Mouse (Mus musculus) heart, embryonic 16.5 days (tissue): ENCODE measurements at regions not wholly inside any gene's neighbourhood (a gene's known extent, or its start where the extent isn't known, plus 50 kb on each side); places are given as distances from the start of the nearest gene placed in this dataset.

Source experiments
- ATAC-seq: fragments of 200-750 bp; cut with Nextera tagmentation; replicated peaks from 2 replicates; pipeline ENCODE4 v1.8.0; 2017; ENCODE audit warnings: moderate number of reproducible peaks; ENCODE audit not compliant: insufficient read depth, low FRiP score; ENCODE audit errors: extremely low read depth
- H3K27ac ChIP-seq: fragments of 300-500 bp; sonication (generic); 2 replicates; pipeline ENCODE4 v1.5.1; 2014; ENCODE audit warnings: mild to moderate bottlenecking, low read length, control low read depth, moderate library complexity
- H3K27me3 ChIP-seq: fragments of 300-500 bp; sonication (generic); 2 replicates; pipeline ENCODE4 v1.6.1; 2014; ENCODE audit warnings: low read length, mixed read lengths; ENCODE audit not compliant: control insufficient read depth, insufficient read depth
- H3K36me3 ChIP-seq: fragments of 300-500 bp; sonication (generic); 2 replicates; pipeline ENCODE4 v1.6.1; 2014; ENCODE audit not compliant: control insufficient read depth, insufficient read depth
- H3K4me1 ChIP-seq: fragments of 300-500 bp; sonication (generic); 2 replicates; pipeline ENCODE4 v1.6.1; 2014; ENCODE audit warnings: low read length, mixed read lengths; ENCODE audit not compliant: control insufficient read depth, insufficient read depth
- H3K4me2 ChIP-seq: fragments of 300-500 bp; sonication (generic); 2 replicates; pipeline ENCODE4 v1.6.1; 2014; ENCODE audit warnings: low read depth, mild to moderate bottlenecking, control low read depth, low read length
- H3K4me3 ChIP-seq: fragments of 300-500 bp; sonication (generic); 2 replicates; pipeline ENCODE4 v1.5.1; 2014; ENCODE audit warnings: mild to moderate bottlenecking, control low read depth, low read length
- H3K9ac ChIP-seq: fragments of 300-500 bp; sonication (generic); 2 replicates; pipeline ENCODE4 v1.6.1; 2014; ENCODE audit warnings: low read length, control low read depth
- H3K9me3 ChIP-seq: fragments of 300-500 bp; sonication (generic); replicated peaks from 2 replicates; pipeline ENCODE4 v1.6.1; 2016; ENCODE audit warnings: low read length; ENCODE audit not compliant: control insufficient read depth
- WGBS: fragments of 180-500 bp; shearing (Covaris S2); extraction: QIAGEN DNeasy Blood & Tissue Kit; methylation state at CpG from one replicate; pipeline ENCODE4 v1.1.7; 2014; 5-methylcytosine and 5-hydroxymethylcytosine counted together

DNA sequence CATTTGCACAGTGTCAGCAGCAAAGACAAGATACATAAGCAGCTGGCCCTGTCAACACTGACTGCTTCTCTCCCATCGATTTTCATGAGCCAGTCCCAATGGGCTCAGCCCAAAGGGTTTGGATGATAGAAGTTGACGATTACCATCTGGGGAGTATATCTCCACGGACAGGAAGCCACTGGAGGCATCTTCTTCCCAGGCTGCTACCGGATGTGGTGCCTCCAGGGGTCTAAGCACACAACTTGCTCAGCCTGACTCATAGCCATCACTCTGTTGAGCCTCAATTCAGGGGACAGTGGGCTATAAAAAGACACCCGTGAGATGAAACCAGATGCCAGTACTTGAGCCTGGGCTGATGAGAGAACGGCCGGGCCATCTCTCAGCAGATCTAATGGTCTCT is 71.1 kb upstream of the Hif1a start:
- Histone ChIP-seq H3K4me1 (peaks cover 4% of the 10 kb centered on the region; the same call in 1 of the 2 replicates), H3K4me3 (no peak overlapping the region), H3K27me3 (no peaks in the 10 kb centered on the region), H3K9me3 (no peaks in the 10 kb centered on the region), H3K9ac (no peak overlapping the region), H3K27ac (no peak overlapping the region), H3K36me3 (no peaks in the 10 kb centered on the region), H3K4me2 (no peak overlapping the region)
- ATAC-seq = no peak
- 36% methylated on average over 7 of the region's 7 CpGs for WGBS

- no peak overlapping the region for H3K4me3 ChIP-seq
- H3K4me2 ChIP-seq = no peak overlapping the region
- no peaks in the 10 kb centered on the region for H3K36me3 ChIP-seq
- peaks cover 4% of the 10 kb centered on the region; the same call in 1 of the 2 replicates for H3K4me1 ChIP-seq
- H3K9me3 ChIP-seq = no peaks in the 10 kb centered on the region
- H3K27me3 ChIP-seq = no peaks in the 10 kb centered on the region
- H3K27ac ChIP-seq = no peak overlapping the region
- ATAC-seq = no peak
- 83% methylated on average over 10 of the region's 10 CpGs for WGBS
- no peak overlapping the region for H3K9ac ChIP-seq
Measured at GRCm38 (mm10) chr12:73830551-73831203, 70.5 kb upstream of the Hif1a start.

GRCm38 (mm10) chr12:73831204-73831595 is 70.0 kb upstream of the Hif1a start:
- Histone ChIP-seq H3K4me3 (no peak overlapping the region), H3K4me2 (no peak overlapping the region), H3K9ac (no peak overlapping the region), H3K36me3 (no peaks in the 10 kb centered on the region), H3K4me1 (peaks cover 4% of the 10 kb centered on the region; the same call in 1 of the 2 replicates), H3K27me3 (no peaks in the 10 kb centered on the region), H3K27ac (no peak overlapping the region), H3K9me3 (no peaks in the 10 kb centered on the region)
- no peak for ATAC-seq
- 73% methylated on average over 7 of the region's 7 CpGs for WGBS

DNA sequence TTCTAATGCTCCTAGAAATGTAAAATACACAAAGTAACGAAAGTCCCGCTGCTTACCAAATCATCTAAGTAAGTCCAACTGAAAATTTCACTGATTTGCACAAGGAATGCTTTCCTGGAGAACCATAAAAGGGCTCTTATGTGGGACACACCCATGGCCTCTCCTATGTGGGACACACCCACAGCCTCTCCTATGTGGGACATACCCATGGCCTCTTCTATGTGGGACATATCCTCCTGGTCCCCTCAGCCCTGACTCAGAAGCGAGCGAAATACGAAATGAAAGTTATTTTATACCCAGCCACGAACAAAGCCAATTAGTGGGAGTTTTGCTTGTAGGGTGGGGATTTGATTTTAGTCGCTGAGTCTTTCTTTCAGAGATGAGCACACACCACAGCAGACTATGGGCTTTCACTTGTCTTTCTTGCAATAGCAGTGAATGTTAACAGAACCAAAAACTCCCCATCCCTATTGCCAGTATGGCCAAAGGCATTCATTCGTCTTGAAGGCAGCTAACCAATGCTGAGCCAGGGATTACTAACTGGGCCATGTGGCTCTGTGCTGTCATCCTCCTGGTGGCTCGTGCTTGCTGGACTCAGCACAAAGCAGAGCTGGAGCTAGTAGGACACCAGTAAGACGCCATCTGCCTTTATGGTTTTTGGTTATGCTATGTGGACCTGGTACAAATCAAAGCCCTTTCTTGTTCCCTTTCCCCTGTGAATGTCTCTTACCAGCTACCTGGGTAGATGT is 69.4 kb upstream of the Hif1a start:
- Histone ChIP-seq H3K4me3 (no peak overlapping the region), H3K4me1 (peaks cover 4% of the 10 kb centered on the region; the same call in 1 of the 2 replicates), H3K27me3 (no peaks in the 10 kb centered on the region), H3K27ac (no peak overlapping the region), H3K36me3 (no peaks in the 10 kb centered on the region), H3K4me2 (no peak overlapping the region), H3K9ac (no peak overlapping the region), H3K9me3 (no peaks in the 10 kb centered on the region)
- no peak for ATAC-seq
- WGBS = 88% methylated on average over 10 of the region's 10 CpGs

- 70% methylated on average over 3 of the region's 3 CpGs for WGBS
- H3K9ac ChIP-seq = no peak overlapping the region
- no peak overlapping the region for H3K27ac ChIP-seq
- H3K4me1 ChIP-seq = peaks cover 6% of the 10 kb centered on the region
- H3K27me3 ChIP-seq = no peaks in the 10 kb centered on the region
- H3K4me2 ChIP-seq = no peak overlapping the region
- no peaks in the 10 kb centered on the region for H3K9me3 ChIP-seq
- H3K4me3 ChIP-seq = no peak overlapping the region
- ATAC-seq = no peak
- no peaks in the 10 kb centered on the region for H3K36me3 ChIP-seq
Measured at GRCm38 (mm10) chr12:73832789-73833188, 68.4 kb upstream of the Hif1a start.

DNA sequence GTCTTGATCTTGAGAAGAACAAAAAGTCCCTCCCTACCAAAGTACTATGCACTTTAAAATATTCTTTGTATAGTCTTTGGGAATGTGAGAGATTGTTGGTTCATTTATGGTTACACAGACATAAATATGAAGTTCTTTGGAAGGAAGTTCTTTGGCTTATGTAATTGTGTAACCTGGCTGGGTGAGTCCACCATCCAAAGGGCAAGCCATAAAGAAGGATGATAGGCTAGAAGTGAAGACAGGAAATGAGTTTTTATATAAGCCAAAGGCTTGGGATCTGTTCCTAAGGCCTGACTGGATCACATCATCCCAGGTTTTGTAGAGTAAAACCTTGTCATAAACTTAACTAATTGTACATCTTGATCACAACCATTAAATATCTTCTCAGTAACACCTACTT is 65.0 kb upstream of the Hif1a start:
- no peak for ATAC-seq
- no peaks in the 10 kb centered on the region for H3K9me3 ChIP-seq
- no peaks in the 10 kb centered on the region for H3K36me3 ChIP-seq

GRCm38 (mm10) chr12:73837036-73837435 is 64.1 kb upstream of the Hif1a start:
- Histone ChIP-seq H3K4me2 (no peak overlapping the region), H3K27me3 (no peaks in the 10 kb centered on the region), H3K36me3 (no peaks in the 10 kb centered on the region), H3K4me1 (peaks cover 4% of the 10 kb centered on the region), H3K4me3 (no peak overlapping the region), H3K9me3 (no peaks in the 10 kb centered on the region), H3K9ac (no peak overlapping the region), H3K27ac (no peak overlapping the region)
- ATAC-seq = no peak
- WGBS = 80% methylated on average over 1 of the region's 1 CpGs

More for the DNA sequence above, 65.0 kb upstream of the Hif1a start:
- Histone ChIP-seq H3K4me3 (no peak overlapping the region), H3K9ac (no peak overlapping the region), H3K27me3 (no peaks in the 10 kb centered on the region), H3K4me2 (no peak overlapping the region), H3K4me1 (peaks cover 4% of the 10 kb centered on the region), H3K27ac (no peak overlapping the region)

DNA sequence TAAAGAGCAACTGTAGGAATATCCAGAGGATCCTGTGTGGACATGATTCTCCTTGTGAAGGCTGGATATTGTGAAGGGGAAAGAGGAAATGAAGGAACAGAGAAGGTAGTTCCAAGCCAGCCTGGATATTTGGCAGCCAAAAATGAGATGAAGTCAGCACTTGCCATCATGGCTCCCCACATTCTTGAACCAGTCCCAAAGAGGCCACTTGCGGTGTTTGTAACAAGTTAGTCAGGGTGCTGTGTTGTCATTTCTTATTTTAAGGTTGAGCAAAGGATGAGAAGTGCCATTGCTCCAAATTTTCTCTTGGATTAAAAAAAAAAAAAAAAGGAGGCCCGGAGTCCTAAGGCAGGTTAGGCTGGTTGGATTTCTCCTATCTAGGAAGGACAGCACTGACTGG is 63.3 kb upstream of the Hif1a start:
- WGBS = 70% methylated on average over 2 of the region's 2 CpGs
- Histone ChIP-seq H3K4me1 (peaks cover 10% of the 10 kb centered on the region), H3K4me3 (no peak overlapping the region), H3K9me3 (no peaks in the 10 kb centered on the region), H3K27me3 (no peaks in the 10 kb centered on the region), H3K36me3 (no peaks in the 10 kb centered on the region), H3K9ac (no peak overlapping the region), H3K27ac (no peak overlapping the region), H3K4me2 (no peak overlapping the region)
- ATAC-seq = no peak

GRCm38 (mm10) chr12:73838330-73838729 is 62.8 kb upstream of the Hif1a start:
- no peak for ATAC-seq
- WGBS = 87% methylated on average over 10 of the region's 10 CpGs
- no peaks in the 10 kb centered on the region for H3K9me3 ChIP-seq
- no peak overlapping the region for H3K4me3 ChIP-seq
- H3K36me3 ChIP-seq = no peaks in the 10 kb centered on the region
- H3K9ac ChIP-seq = no peak overlapping the region
- no peak overlapping the region for H3K27ac ChIP-seq
- no peaks in the 10 kb centered on the region for H3K27me3 ChIP-seq
- peaks cover 10% of the 10 kb centered on the region for H3K4me1 ChIP-seq
- no peak overlapping the region for H3K4me2 ChIP-seq
